In genomic region chr6:101198284-101198942, GRCm38 (mm10) we compare ENCODE assay signal across 8 mouse cellular contexts.
DNase-seq lines count a peak whose midpoint lies in the region; ATAC-seq lines count a peak whose summit lies in the region.

No protein-coding gene starts in this region.

- H3K4me3 ChIP-seq in lung, embryonic 15.5 days: peak overlapping the region; percentile 19
- peak overlapping the region; percentile 49 for H3K4me3 ChIP-seq in forebrain, embryonic 15.5 days

- H3K27me3 ChIP-seq in lung, embryonic 15.5 days: no peaks in the 10 kb centered on the region
- no peaks in the 10 kb centered on the region for H3K27me3 ChIP-seq in forebrain, embryonic 15.5 days

- no peak overlapping the region for H3K27ac ChIP-seq in lung, embryonic 15.5 days
- H3K27ac ChIP-seq in forebrain, embryonic 15.5 days (replicated peaks): peak overlapping the region; percentile 75

- no peaks in the 10 kb centered on the region for H3K36me3 ChIP-seq in lung, embryonic 15.5 days
- no peaks in the 10 kb centered on the region for H3K36me3 ChIP-seq in forebrain, embryonic 15.5 days

- no peaks in the 10 kb centered on the region for H3K9me3 ChIP-seq in lung, embryonic 15.5 days
- H3K9me3 ChIP-seq in forebrain, embryonic 15.5 days: no peaks in the 10 kb centered on the region

- 10% methylated on average over 24 of the region's 24 CpGs for WGBS in lung, embryonic 15.5 days
- 2% methylated on average over 24 of the region's 24 CpGs for WGBS in forebrain, embryonic 15.5 days

- no peak overlapping the region for H3K9ac ChIP-seq in lung, embryonic 15.5 days
- peak overlapping the region; percentile 52 for H3K9ac ChIP-seq in forebrain, embryonic 15.5 days (replicated peaks)

- H3K4me2 ChIP-seq in lung, embryonic 15.5 days: peak overlapping the region; percentile 53
- H3K4me2 ChIP-seq in forebrain, embryonic 15.5 days (replicated peaks): peak overlapping the region; percentile 90

- peaks cover 23% of the 10 kb centered on the region for H3K4me1 ChIP-seq in lung, embryonic 15.5 days
- peaks cover 34% of the 10 kb centered on the region for H3K4me1 ChIP-seq in forebrain, embryonic 15.5 days

- no peak for DNase-seq in lung, adult 18-20 months
- peak; percentile 6 for DNase-seq in kidney, postnatal 14 days
- peak; percentile 81 for DNase-seq in neural tube, embryonic 10.5 days (ENCODE audit: extremely low spot score, low spot score)
- no peak for DNase-seq in thymus, postnatal 10 days (ENCODE audit: low spot score in 2 of 2)
- DNase-seq in thymus, postnatal 36 days: no peak
- DNase-seq in spleen, postnatal 4 days (ENCODE audit: low spot score in 2 of 2): no peak

- peak; percentile 50; the same call in 1 of the 2 replicates for ATAC-seq in lung, embryonic 15.5 days (ENCODE audit: borderline replicate concordance, extremely low read depth, low FRiP score, low TSS enrichment)
- ATAC-seq in forebrain, embryonic 15.5 days (replicated peaks): peak; percentile 32

Comparison
In these comparisons a context has a peak if more than half of its experiments do, and no peak if none do; other contexts are left out.
1. DNase-seq: peak in kidney, postnatal 14 days (single experiment) and neural tube, embryonic 10.5 days (single experiment); none in lung, adult 18-20 months (0 of 2), thymus, postnatal 10 days (0 of 2), thymus, postnatal 36 days (0 of 2) and spleen, postnatal 4 days (0 of 2).